Mouse (Mus musculus): ENCODE data around the gene Hoxa7.

DNA sequence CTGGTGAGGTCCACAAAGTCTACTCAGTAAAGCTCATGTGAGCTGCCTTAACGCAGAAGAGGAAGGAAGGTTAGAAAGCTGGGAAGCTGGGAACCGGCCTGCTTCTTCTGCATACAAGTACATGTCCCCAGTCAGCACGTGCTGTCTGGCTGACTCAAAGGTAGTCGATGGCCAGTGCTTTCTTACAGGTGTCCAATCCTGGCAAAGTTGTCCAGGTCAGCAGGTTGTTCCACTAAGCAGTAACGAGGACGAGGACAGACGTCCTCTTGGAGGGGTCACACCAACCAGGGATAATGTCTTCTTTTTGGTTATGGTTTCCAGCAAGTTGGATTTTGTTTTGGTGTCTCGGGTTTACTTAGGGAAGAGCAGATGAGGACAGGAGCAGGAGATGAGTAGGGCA, 31.7 kb downstream of the Hoxa7 start:
- TF ChIP-seq CTCF (IDR thresholded peaks at IDR 0.05; ENCODE audit: low read depth): no peak
- no peak for TF ChIP-seq EP300 (IDR thresholded peaks at IDR 0.05; ENCODE audit: low read depth)
